Mouse (Mus musculus): Measurements from ENCODE around the gene Uba6.

Gene Uba6

GRCm38 (mm10) chr5:86071538-86071937, 101.1 kb downstream of the Uba6 start, which contains the start of gene Stap1:
Stap1 (plus strand) TSS chr5:86071746.
- DNase-seq = peak; percentile 66

GRCm38 (mm10) chr5:86069121-86069520, 103.5 kb downstream of the Uba6 start:
- no peak for DNase-seq

GRCm38 (mm10) chr5:86068451-86068850, 104.2 kb downstream of the Uba6 start:
- DNase-seq = no peak

- DNase-seq = peak; percentile 90
These were observed 106.1 kb downstream of the Uba6 start for GRCm38 (mm10) chr5:86066551-86066929.

- no peak for DNase-seq
These were observed 106.6 kb downstream of the Uba6 start for GRCm38 (mm10) chr5:86065876-86066550.

GRCm38 (mm10) chr5:86065101-86065875, 107.3 kb downstream of the Uba6 start, which contains the start of gene Cenpc1:
Cenpc1 (minus strand) TSS chr5:86065583.
- peak; percentile 99 for DNase-seq

- no peak for DNase-seq
These were observed 109.1 kb downstream of the Uba6 start for GRCm38 (mm10) chr5:86063501-86063900.
